Comparison of ENCODE assay signal across 10 mouse cellular contexts in the genomic region with DNA sequence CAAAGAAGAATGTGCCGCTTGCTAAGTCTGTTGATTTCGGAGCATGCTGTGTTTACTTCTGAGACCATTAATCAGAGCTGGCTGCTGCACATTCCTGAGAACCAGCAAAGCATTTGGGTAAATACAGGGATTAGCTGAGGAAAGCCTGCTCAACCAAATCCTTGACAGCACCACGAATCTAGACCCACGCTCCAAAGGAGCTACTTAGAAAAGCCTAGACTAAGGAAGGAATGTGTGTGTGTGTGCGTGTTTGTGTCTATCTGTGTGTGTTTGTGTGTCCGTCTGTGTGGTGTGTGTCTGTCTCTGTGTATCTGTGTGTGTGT. TPM values are rescaled to one million over a fixed set of nuclear protein-coding genes. Genes with fewer than 3 reads are reported as not detected.
A peak's percentile ranks its signal among the peaks of the same experiment; 100 is the strongest.
DNase-seq lines count a peak whose midpoint lies in the region; ATAC-seq and TF ChIP-seq lines count a peak whose summit lies in the region.
"Had no signal": no experiment of that assay in that cellular context is flagged by ENCODE, and none has a peak within 500 bp of the region (broad histone marks: within the 10 kb centered on the region; RNA-seq: fewer than 3 reads in every experiment).

No protein-coding gene starts in this region.

- WGBS in forebrain, embryonic 12.5 days: 11% methylated on average over 6 of the region's 6 CpGs
- WGBS in forebrain, postnatal 0 days: 13% methylated on average over 6 of the region's 6 CpGs
- WGBS in lung, postnatal 0 days: 18% methylated on average over 6 of the region's 6 CpGs

- peaks cover 77% of the 10 kb centered on the region for H3K27me3 ChIP-seq in forebrain, embryonic 12.5 days
- H3K27me3 ChIP-seq in forebrain, postnatal 0 days (ENCODE audit: insufficient read depth, low read length): peaks cover 10% of the 10 kb centered on the region
- no peaks in the 10 kb centered on the region for H3K27me3 ChIP-seq in lung, postnatal 0 days (replicated peaks; ENCODE audit: insufficient read depth, low read length)

- 0 out of 2 replicates have a peak overlapping the region, but pooled peaks have one; percentile 6 for H3K27ac ChIP-seq in forebrain, embryonic 12.5 days
- H3K27ac ChIP-seq in forebrain, postnatal 0 days (ENCODE audit: low read depth, low read length): no peak overlapping the region
- H3K27ac ChIP-seq in lung, postnatal 0 days (ENCODE audit: low read length): no peak overlapping the region; the same call in 1 of the 2 replicates
- H3K27ac ChIP-seq: left cerebral cortex, adult 2 months had no signal

- no peak overlapping the region for H3K4me3 ChIP-seq in forebrain, embryonic 12.5 days (replicated peaks)
- H3K4me3 ChIP-seq in forebrain, postnatal 0 days (ENCODE audit: low read depth, low read length): no peak overlapping the region
- H3K4me3 ChIP-seq in lung, postnatal 0 days (ENCODE audit: low read depth, low read length): no peak overlapping the region
- H3K4me3 ChIP-seq: erythroblast, embryonic 14.5 days; left cerebral cortex, adult 2 months had no signal

- no peaks in the 10 kb centered on the region for H3K9me3 ChIP-seq in forebrain, embryonic 12.5 days
- no peaks in the 10 kb centered on the region for H3K9me3 ChIP-seq in forebrain, postnatal 0 days (ENCODE audit: low read length)
- H3K9me3 ChIP-seq in lung, postnatal 0 days (ENCODE audit: low read length): no peaks in the 10 kb centered on the region

- H3K4me1 ChIP-seq in forebrain, embryonic 12.5 days: peaks cover 21% of the 10 kb centered on the region
- no peaks in the 10 kb centered on the region for H3K4me1 ChIP-seq in forebrain, postnatal 0 days (ENCODE audit: insufficient read depth)
- peaks cover 19% of the 10 kb centered on the region; the same call in 1 of the 2 replicates for H3K4me1 ChIP-seq in lung, postnatal 0 days (ENCODE audit: insufficient read depth, low read depth, low read length)

- H3K36me3 ChIP-seq in forebrain, embryonic 12.5 days (replicated peaks): no peaks in the 10 kb centered on the region
- H3K36me3 ChIP-seq in forebrain, postnatal 0 days (ENCODE audit: insufficient read depth): no peaks in the 10 kb centered on the region
- H3K36me3 ChIP-seq in lung, postnatal 0 days (ENCODE audit: insufficient read depth, low read length): no peaks in the 10 kb centered on the region

- H3K9ac ChIP-seq in forebrain, embryonic 12.5 days: no peak overlapping the region
- no peak overlapping the region for H3K9ac ChIP-seq in forebrain, postnatal 0 days
- H3K9ac ChIP-seq in lung, postnatal 0 days (replicated peaks; ENCODE audit: low read depth): no peak overlapping the region

- H3K4me2 ChIP-seq in forebrain, embryonic 12.5 days: peak overlapping the region; percentile 13; the same call in 1 of the 2 replicates
- H3K4me2 ChIP-seq in forebrain, postnatal 0 days (ENCODE audit: low read depth): no peak overlapping the region
- peak overlapping the region; percentile 25 for H3K4me2 ChIP-seq in lung, postnatal 0 days (replicated peaks; ENCODE audit: low read depth, low read length)

- no peak for ATAC-seq in forebrain, embryonic 12.5 days (ENCODE audit: low FRiP score)
- ATAC-seq in forebrain, postnatal 0 days: no peak
- peak; percentile 73 for ATAC-seq in lung, postnatal 0 days

- TF ChIP-seq CTCF in forebrain, postnatal 0 days (IDR thresholded peaks at IDR 0.05; ENCODE audit: low read depth): no peak
- no peak for TF ChIP-seq CTCF in lung, postnatal 0 days (IDR thresholded peaks at IDR 0.05)

- DNase-seq in forebrain, postnatal 0 days: no peak
- DNase-seq in urinary bladder, postnatal 14 days (ENCODE audit: low spot score): peak; percentile 40
- DNase-seq in urinary bladder, adult 18-20 months (ENCODE audit: low spot score in 2 of 2): no peak
- peak; percentile 66 for DNase-seq in lung, postnatal 0 days (ENCODE audit: low spot score)
- DNase-seq in cerebellum, adult 18-20 months: no peak
- DNase-seq in layer of hippocampus, adult 9-11 months: no peak
- DNase-seq in left cerebral cortex, postnatal 4 days: no peak

- intact Hi-C loops in left cerebral cortex, postnatal 4 days (cut with DNase I): no loop called here

- no peak; the same call in 1 of the 2 replicates for TF ChIP-seq EP300 in lung, postnatal 0 days (IDR thresholded peaks at IDR 0.05)

RNA-seq across cellular contexts. Expression of a gene that starts 20.5 kb away (rescaled TPM):
- polyA plus RNA-seq in forebrain, embryonic 12.5 days (2016; fragmentation: Nextera tagmentation; extraction: Ambion mirVana): 4.0 and 5.7 TPM in 2 replicates
- 5.5 and 14.3 TPM in 2 replicates for total RNA-seq in forebrain, postnatal 0 days (2014; rRNA removed)
- 2.3 and 3.4 TPM in 2 replicates for polyA plus RNA-seq in forebrain, postnatal 0 days (2015; fragmentation: Nextera tagmentation; extraction: Ambion mirVana)
- polyA plus RNA-seq in lung, postnatal 0 days (2015; fragmentation: Nextera tagmentation; extraction: Ambion mirVana): 21.4 and 21.5 TPM in 2 replicates
- total RNA-seq in left cerebral cortex, postnatal 4 days (2021): 1 to 10 TPM; 6.7 to 8.7 TPM

Comparison
In these comparisons a context has a peak if more than half of its experiments do, and no peak if none do; other contexts are left out.
1. DNase-seq: peak in urinary bladder, postnatal 14 days (single experiment) and lung, postnatal 0 days (single experiment); none in forebrain, postnatal 0 days (single experiment), urinary bladder, adult 18-20 months (0 of 2), cerebellum, adult 18-20 months (0 of 2), layer of hippocampus, adult 9-11 months (single experiment) and left cerebral cortex, postnatal 4 days (single experiment).